Mouse (Mus musculus) liver (tissue): ENCODE results near the gene Kif12.

ENCODE experiments used
- DNase-seq: peaks from one replicate; pipeline ENCODE4 v3.0.0-alpha.2; 2020; ENCODE audit warnings: mixed read lengths

Gene Kif12

GRCm38 (mm10) chr4:63158192-63158591 lies 13.7 kb downstream of the Kif12 start:
- no peak for DNase-seq

- DNase-seq = peak; percentile 39
Measured at GRCm38 (mm10) chr4:63156726-63157634, 15.0 kb downstream of the Kif12 start.

GRCm38 (mm10) chr4:63155596-63155995 lies 16.3 kb downstream of the Kif12 start:
- no peak for DNase-seq

GRCm38 (mm10) chr4:63154699-63155098 lies 17.2 kb downstream of the Kif12 start, which contains the start of gene Ambp:
Ambp (minus strand) TSS chr4:63154799.
- DNase-seq = no peak

- peak; percentile 48 for DNase-seq
Measured at GRCm38 (mm10) chr4:63154028-63154427, 17.9 kb downstream of the Kif12 start.

- DNase-seq = no peak
Measured at GRCm38 (mm10) chr4:63151127-63151526, 20.8 kb downstream of the Kif12 start.

GRCm38 (mm10) chr4:63147268-63147667 lies 24.7 kb downstream of the Kif12 start:
- no peak for DNase-seq

GRCm38 (mm10) chr4:63129891-63130624 lies 41.9 kb downstream of the Kif12 start:
- no peak for DNase-seq

- DNase-seq = no peak
Measured at GRCm38 (mm10) chr4:63124861-63125466, 47.0 kb downstream of the Kif12 start.

- peak; percentile 71 for DNase-seq
Measured at GRCm38 (mm10) chr4:63118639-63119437, 53.1 kb downstream of the Kif12 start.
